Mouse (Mus musculus): ENCODE results near the gene RPS10-NUDT3.

Gene RPS10-NUDT3

DNA sequence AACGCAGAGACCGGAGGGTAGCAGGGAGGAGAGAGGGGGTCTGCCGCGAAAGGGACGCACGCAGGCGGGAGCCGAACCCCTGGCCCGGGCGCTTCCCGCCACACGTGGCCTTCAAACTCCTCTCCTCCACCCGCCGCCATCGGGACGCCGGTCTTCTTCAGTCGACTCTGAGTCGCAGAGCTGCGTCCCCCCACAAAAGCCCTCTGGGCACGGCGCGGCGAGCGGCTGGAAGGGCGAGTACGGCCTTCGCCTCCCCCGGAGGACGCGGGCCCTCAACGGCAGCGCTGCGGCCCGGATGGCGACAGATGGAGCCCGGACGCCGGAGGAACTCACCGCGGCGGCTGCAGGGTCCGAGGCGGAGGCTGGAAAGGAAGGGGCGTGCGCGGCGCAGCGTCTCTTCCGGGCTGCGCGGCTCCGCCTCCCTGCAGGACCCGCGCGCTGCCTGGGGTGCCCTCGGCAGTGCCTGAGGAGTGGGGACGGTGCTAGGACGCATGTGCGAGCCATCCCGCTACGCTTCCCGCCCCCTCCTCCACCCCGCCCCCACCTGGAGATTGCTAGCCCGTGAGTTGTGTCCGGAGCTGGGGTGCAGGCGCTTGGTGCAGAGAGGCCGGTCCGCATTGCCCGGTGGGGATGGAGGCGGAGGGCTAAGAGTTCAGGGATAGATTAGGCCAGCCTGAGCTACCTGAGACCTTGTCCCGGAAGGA lies at the start of gene RPS10-NUDT3:
Gene RPS10-NUDT3 (minus strand): TSS at position 352 of the 704 bp plus-strand sequence.
- DNase-seq = peak; percentile 90 to 95

- DNase-seq = peak; percentile 17 to 61
Measured at GRCm38 (mm10) chr17:27678924-27679813, 44.1 kb upstream of the RPS10-NUDT3 start.

- no peak for DNase-seq
Measured at GRCm38 (mm10) chr17:27677756-27678155, 42.7 kb upstream of the RPS10-NUDT3 start.

DNA sequence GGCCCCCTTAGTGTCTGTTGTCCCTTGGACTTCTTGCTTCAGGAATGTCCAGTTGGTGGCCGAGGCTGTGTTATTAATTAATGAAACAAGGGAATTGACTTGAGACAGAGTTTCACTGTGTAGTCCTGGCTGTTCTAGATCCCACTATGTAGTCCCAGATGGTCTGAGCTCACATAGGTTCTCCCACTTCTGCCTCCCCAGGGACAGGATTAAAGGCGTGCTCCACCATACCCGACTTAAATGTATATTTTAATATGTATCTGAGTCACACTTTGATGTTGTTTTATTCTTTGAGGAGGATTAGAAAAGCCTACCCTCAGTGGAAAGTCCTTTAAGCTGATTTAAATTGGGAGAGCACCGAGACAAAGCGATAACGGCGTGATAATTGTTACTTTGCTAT lies 41.2 kb upstream of the RPS10-NUDT3 start:
- no peak for DNase-seq

DNA sequence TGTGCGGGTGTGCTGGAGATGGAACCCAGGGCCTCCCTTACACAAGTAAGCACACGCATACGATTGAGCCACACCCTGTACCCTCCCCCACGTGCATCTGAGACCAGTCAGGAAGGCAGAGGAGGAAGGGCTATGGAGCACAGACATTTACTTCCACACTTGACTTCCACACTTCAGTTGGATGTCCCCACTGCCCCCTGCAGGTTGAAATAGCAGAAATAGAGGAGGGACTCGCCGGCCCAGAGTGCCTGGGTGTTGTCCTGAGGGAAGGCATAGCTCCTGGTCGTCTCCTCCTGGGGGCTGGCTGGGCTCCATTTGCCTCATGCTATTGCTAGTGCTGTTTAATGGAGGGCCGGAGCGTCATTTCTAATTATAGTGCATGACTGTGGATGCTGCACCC lies 40.4 kb upstream of the RPS10-NUDT3 start:
- DNase-seq = peak in 1 of 2 experiments; percentile 13

DNA sequence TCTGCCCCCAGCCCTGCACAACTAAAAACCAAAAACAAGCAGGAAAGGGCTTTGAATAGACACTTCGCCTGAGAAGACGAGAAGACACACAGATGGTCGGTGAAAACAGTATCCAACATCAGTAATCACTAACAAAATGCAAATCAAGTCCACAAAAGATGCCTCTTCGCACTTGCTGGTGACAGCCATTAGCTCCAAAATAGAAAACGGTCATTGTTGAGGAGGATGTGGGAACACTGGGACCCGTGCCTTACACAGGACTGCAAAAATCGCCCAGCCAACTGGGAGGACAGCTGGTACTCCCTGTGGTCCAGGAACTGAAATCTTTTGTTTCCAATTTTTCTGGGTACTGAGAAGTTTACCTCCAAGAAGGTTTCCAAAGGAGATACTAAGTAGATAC lies 38.9 kb upstream of the RPS10-NUDT3 start:
- DNase-seq = no peak

DNA sequence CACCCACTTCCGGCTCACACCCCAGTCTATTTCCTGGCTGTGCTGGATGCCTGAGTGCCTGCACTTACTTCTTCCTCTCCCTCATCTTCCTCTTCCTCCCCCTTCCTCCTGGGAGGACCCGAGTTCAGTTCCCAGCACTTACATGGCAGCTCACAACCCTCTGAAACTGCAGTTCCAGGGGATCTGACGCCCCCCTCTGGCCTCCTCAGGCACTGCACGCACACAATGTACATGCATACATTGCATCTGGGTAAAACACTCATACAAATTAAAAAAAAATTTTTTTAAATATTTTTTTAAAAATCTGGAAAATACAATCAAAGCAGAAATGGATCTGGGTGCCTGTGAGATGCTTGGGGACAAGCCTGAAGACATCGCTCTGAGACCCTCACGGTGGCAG lies 36.7 kb upstream of the RPS10-NUDT3 start:
- DNase-seq = no peak

DNA sequence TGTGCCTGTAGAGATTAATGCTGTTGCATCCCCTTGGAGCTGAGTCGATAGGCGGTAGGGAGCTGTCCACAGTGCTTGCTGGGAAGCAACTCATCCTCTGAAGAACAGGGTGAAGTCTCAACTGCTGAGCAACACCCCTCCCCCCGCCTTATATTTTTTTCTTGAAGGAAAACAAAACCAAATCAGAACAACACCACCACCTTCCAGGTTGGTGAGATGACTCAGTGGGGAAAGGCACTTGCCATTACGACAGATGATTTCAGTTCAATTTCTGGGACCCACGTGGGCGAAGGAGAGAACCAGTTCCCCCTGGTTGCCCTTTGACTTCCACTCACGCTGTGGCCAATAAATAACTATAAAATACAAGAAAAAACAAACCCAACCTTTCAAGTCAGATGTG lies 23.7 kb upstream of the RPS10-NUDT3 start:
- no peak for DNase-seq

GRCm38 (mm10) chr17:27657123-27657522 lies 22.1 kb upstream of the RPS10-NUDT3 start:
- no peak for DNase-seq

DNA sequence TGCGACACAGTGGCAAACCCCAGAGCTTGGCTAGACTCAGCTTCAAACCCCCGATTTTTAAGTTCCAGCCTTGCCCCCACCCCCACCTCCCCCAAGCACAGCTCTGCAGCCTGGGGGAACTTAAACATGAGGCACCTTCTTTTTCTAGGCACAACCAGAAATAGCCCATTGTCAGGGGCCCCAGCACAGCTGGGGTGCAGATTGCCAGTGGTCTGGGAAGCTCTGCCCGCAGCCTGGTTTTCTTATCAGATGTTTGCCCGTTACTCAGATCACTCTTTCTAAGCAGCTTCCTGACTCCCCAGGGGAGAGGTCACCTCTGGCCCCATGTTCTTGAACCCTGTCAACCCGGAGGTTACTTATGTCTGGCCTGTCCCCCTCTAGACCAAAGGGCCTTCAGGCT lies 21.4 kb upstream of the RPS10-NUDT3 start:
- no peak for DNase-seq

- no peak for DNase-seq
Measured at GRCm38 (mm10) chr17:27656011-27656399, 21.0 kb upstream of the RPS10-NUDT3 start.

- peak; percentile 29 to 62 for DNase-seq
Measured at GRCm38 (mm10) chr17:27655089-27656010, 20.3 kb upstream of the RPS10-NUDT3 start, which contains the start of gene Pacsin1. Pacsin1 (plus strand) TSS chr17:27655509.

GRCm38 (mm10) chr17:27653253-27653959 lies 18.4 kb upstream of the RPS10-NUDT3 start:
- no peak for DNase-seq

GRCm38 (mm10) chr17:27652046-27652790 lies 17.2 kb upstream of the RPS10-NUDT3 start:
- DNase-seq = no peak

DNA sequence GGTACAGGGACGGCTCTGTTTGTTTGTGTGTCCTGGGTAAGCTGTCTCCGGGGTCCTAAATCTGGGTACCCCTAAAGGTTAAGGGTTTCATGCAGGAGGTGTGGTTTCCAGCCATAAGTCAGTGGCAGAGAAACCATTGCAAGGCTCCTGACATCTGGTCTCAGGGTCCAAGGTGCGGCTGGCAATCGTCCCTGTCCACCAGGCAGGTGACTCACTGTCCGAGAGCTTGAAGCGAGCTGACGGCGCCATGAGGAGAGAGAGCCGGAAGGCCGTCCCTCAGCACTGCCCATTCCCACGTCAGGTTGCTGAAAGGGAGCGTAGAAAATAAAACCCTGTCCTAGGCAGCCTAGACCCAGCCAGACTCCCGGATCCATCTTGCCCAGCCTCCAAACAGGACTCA lies 15.6 kb upstream of the RPS10-NUDT3 start:
- DNase-seq = peak; percentile 76 to 88

DNA sequence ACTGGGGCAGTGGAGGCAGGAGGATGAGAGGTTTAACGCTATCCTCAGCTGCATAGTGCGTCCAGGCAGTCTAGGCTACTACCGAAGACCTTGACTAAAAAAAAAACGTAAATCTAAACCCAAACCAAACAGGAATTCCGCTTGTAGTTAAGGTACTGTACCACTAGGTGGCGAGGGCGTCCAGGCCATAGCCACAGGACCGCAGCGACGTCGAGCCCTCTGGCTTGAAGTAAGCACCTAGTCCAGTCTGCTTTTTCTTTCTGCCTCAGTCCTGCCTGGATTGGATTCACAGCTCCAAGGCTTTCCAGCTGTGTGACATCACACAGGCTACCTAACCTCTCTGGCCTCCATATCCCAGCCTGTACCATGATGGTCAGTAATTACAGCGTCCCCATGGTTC lies 15.1 kb upstream of the RPS10-NUDT3 start:
- peak; percentile 83 for DNase-seq

- DNase-seq = peak; percentile 16 to 48
Measured at GRCm38 (mm10) chr17:27645807-27646206, 10.8 kb upstream of the RPS10-NUDT3 start.

DNA sequence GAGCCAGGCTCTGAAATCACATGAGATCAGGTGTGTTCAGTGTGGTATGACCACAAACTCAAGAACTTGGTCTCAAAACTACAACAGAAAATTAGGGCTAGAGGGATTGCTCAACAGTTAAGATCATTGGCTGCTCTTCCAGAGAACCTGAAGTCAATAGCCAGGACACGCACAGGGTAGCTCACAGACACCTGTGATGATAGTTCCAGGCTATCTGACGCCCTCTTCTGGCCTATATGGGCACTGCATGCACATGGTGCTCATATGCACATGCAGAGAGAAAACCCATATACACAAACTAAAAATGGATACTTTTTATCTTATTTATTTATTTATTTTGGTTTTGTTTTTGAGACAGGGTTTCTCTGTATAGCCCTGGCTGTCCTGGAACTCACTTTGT lies 9.6 kb upstream of the RPS10-NUDT3 start:
- DNase-seq = no peak

GRCm38 (mm10) chr17:27643756-27644155 lies 8.7 kb upstream of the RPS10-NUDT3 start:
- DNase-seq = no peak

DNA sequence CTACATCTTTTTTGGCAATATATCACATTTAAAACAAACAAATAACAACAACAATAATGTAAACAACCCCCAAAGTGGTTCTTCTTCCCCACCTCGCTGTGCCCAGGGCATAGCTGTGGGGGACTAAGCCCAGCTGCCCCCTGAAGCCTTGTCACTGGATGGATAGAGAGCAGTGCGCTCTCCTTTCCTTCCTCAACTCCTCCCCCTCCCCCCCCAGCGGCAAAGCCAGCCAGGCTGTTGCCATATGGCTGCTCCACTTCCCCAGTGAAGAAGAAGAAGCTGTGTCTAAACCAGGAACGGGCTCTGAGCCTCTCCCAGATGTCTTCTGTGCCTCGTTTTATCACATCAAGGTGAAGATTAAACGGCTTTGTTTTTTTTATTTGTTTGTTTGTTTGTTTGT lies 8.1 kb upstream of the RPS10-NUDT3 start:
- DNase-seq = no peak

DNA sequence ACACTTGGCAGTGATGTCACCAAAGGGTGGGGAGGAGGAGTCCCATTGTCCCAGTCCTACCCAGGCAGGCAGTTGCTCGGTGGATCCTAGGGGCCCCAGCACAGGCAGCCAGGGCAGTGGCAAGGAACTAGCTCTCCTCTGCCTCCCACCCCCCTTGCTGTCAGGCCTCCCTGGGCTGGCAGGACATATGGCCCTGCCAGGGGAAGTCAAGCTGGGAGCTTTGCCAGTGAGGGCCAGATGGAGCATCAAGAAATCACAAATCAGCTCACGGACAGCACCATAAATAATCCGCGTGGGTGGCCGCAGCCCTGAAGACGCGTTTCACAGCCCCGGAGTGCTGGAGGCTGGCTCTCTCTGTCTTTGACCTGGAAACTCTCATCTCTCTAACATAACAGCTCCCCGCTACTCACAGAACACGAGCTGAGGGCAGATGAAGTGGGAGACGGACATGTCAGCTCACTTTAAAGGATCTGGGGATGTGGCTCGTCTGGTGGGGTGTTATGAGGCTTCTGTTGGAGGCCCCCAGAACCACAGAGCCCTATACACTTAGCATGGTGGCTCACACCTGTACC lies 7.6 kb upstream of the RPS10-NUDT3 start:
- peak; percentile 21 to 49 for DNase-seq
